Mouse (Mus musculus): ENCODE data around the gene Dpm1.
A peak's percentile ranks its signal among the peaks of the same experiment; 100 is the strongest.

Dpm1 gene

DNA sequence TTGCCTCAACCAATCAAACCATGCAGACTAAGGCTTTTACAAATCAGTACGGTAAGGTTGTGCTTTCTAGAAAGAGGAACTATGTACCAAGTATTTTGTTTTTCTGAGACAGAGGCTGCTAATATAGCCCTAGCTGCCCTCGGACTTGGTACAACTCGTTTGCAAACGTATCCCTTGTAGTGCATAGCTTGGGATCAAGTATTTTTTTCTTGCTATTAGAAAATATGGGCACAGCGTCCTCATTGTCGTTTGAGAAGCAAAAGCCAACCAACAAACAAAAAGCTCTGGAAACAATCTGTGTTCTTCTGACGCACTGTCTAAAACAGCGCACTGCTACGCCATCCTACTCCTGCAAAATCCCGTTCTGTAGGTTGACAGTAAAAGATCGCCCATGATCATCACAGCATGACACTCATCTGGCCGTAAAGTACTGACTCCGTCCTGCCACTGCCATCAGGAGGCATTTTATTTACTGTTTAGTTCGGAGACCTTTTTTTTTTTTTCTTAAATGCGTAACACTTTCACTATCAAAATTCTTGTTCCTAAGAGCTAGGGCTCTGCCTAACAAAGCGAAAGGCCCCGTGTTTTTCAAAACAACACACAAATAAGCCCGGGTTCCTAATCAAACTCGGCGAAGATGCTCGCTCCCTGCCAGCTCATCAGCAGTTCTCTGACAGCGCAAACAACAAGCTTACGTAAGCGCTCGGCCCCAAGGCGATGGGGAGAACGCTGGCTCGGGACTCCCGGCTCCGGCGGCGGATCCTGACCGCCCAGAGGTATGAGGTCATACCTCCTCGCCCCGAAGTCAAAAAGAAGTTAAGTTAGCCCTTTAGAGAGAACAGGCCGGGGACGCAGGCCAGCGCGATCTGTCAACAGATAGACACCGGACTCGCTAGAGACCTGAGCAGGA, 1.0 kb downstream of the Dpm1 start:
- peak; percentile 65 for DNase-seq (ENCODE audit: low read depth)

DNA sequence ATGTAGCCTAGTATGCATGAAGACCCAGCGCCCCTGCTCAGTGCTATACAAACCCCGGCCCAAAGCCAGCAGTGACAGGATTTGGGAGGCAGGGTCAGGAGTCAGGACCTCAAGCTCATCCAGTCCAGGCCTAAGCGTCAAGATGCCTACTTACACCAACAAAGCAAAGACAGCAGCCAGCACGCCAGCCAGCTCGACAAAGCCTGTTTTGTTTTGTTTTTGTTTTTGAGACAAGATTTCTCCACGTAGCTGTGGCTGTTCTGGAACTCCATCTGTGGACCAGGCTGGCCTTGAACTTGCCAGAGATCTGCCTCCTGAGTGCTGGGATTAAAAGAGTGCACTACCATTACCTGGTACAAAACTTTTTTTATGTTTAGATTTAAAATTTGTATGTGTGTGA, 7.1 kb downstream of the Dpm1 start:
- no peak for DNase-seq (ENCODE audit: low read depth)

DNA sequence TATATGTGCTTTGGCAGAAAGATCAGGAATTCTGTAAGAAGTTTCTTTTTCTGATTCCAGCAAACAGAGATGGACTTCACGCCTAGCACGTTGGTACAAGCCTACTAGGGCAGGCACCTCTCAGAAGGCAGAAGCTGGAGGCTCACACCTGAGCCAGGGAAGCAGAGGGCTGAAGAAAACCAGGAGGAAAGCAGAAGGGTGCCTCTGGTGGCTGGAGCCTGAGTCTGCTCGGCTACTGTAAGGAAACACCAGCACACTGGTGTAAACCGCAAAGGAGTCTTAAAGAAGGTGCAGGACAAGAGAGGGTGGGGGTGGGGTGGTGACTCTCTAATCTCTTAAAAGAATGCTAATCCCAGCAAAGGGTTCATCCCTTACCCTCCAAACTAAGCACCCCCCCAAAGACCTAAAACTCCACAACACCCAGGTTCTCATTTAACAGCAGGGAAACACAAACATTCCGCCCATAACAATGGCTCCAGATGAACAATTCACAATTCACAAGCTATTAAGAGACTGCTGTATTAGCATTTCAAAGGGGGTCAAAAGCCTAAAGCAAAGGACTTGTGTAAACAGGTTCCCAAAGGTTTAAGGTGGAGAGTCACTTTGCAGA, 16.5 kb downstream of the Dpm1 start:
- no peak for DNase-seq (ENCODE audit: low read depth)

DNA sequence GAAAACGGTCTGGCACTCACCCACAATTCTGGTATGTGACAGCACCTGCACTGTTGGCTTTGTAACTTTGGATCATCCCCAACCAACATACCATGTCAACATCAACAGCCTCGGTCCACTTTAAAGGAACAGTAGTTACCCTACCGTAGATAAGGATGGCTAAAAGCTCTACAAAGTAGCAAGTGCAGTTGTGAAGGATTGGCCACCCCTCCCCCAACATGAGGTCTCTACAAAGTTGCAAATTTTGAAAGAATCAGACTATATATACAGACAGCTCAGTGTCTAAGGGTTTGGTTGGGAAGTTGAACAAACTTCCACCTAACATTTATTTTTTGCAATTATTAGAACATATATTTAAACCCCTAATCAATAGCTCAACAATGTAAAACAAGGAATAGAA, 22.5 kb downstream of the Dpm1 start:
- DNase-seq (ENCODE audit: low read depth): no peak

DNA sequence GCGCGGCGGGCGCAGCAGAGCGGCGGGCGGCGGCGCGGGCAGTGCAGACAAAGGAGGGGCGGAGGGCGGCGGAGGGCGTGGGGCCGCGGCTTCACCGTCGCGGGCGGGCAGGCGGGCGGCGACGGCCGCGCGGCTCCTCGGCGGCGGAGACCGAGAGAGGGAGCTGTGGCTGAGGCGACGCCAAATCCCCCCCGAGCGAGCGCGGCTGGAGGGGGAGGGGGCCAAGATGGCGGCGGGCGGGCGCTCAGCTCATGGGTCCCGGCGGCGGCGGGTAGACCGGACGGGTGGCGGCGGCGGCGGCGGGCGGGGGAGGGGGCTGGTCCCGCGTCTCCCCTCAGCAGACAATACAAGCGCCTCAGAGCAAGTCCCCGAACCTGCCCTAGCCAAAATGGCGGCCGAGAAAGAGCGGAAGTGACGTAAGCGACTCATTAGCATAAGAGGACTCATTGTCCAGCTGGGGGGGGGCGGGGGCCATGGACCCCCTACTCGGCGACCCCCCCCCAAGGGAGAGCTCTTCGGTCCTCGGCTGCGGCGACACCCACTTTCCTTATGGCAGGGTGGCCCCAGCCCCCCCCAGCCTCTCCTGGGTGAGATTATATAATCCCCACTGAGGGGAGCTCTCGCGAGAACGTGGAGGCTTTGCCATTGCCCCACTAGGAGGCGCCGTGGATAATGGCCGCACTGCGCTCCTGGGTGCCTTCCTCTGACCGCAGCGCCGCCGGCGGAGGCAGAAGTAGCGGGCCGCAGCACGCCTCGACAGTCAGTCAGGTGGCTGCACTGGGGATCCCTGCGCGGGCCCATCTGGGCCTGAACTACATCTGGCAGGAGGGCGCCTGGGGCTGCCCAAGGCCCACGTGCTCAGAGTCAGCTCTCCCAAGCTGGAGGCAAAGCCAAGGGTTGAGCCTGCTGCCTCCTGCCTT, 23.4 kb downstream of the Dpm1 start, which contains the start of gene Adnp:
Gene Adnp (minus strand): TSS at position 388 of the 920 bp plus-strand sequence.
- peak; percentile 99 for DNase-seq (ENCODE audit: low read depth)

DNA sequence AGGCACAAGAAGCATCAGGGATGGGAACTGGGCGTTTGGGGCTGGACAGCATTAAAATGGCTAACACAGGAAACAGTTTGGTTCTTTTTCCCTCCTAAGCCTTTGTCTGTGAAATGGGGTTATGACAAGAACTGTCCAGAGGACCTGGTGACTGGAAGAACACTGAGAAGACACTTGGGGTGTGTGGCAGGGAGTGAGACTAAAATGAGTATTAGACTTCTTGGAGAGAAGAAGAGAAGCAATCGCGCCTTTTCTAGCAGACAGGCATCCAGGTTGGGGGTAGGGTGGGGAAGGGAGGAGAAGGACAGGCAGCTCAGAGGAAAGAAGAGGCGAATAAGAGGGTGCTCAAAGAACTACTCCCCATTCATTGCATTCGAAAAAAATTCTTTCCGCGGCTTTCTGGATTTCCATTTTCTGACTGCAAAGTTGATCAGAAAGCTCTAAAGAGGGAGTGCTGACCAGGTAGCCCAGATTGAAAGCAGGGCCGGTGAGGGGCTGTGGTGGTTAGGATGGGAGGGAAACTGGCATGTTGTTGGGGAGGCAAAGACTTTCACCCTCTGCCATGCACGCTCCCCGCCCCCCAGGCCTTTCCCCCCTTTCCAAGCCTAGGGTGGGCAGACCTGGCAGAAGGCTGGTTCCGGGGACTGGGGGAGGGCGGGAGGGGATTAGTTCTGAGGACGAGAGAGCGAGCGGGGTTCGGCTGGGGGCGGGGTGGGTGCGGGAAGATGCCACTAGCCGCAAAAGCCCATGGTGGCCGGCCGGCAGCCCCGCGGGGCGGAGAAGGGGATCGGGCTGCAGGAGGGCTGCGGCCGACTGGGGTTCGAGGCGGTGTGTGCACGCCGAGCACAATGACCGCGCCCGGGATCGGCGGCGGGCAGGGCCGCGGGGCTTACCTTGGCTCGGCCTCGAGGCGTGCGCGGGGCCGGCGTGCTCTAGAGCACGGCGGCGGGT, 24.4 kb downstream of the Dpm1 start:
- peak; percentile 47 for DNase-seq (ENCODE audit: low read depth)

DNA sequence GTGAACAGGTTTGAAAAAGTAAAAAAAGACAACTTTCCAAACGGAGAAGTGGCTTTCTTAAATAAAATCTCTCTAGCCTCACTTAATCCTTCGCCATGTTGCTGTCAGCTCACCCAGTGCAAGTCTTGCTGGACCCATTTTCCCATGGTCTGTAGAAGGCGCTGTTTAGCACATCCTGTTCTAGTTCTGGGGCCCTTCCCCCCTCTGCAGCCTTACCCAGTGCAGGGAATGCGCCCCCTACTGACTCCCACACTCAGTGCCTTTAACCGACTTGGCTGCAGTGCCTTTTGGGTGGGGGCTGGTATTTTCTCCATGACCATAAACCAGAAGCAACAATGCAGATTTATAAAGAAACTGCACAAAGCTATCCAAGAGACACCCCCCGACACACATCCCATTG, 25.1 kb downstream of the Dpm1 start:
- peak; percentile 98 for DNase-seq (ENCODE audit: low read depth)

DNA sequence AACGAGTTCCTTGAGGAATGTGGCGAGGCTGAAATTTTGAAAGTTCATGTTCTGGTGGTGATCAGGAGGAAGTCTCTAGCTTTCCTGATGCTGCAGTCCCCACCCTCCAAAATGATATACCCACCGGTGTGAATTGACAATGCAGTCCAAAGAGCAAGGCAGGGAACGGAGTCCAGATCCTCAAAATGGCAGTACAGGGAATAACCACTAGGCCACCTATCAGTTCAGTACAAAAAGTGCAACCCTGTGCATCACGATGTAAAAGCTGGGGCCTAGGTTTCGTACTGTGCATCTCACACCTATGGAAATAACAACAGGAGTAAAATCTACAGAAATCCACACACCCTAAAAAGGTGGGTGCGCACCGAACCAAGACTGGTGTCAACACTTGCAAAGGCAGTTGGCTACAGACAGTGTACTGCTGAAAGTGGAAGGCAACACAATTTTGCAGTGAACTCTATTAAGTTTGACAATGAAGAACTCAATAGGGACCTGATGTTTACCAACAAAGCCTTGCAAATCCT, 25.9 kb downstream of the Dpm1 start:
- DNase-seq (ENCODE audit: low read depth): no peak

DNA sequence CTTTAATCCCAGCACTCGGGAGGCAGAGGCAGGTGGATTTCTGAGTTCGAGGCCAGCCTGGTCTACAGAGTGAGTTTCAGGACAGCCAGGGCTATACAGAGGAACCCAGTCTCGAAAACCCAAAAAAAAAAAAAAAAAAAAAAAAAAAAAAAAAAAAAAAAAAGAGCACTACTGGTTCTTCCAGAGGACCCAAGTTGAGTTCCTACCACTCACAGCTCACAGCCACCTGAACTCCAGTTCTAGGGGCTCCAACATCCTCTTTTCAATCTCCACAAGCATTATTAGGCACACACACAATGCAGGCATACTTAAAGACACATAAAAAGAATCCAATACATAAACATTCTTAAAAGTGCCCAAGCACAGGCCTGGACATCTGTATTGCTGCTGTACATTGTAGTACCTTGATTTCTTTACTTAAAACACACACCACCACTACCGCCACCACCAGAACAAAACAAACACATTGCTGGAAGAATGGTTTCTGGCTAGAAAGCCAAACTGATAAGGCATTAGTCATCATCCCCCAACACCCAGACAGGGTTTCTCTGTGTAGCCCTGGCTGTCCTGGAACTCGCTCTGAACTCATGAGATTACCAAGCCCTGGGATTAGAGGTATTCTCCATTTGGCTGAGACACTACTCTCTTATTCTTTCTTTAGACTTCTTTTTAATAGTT, 30.2 kb downstream of the Dpm1 start:
- DNase-seq (ENCODE audit: low read depth): no peak

DNA sequence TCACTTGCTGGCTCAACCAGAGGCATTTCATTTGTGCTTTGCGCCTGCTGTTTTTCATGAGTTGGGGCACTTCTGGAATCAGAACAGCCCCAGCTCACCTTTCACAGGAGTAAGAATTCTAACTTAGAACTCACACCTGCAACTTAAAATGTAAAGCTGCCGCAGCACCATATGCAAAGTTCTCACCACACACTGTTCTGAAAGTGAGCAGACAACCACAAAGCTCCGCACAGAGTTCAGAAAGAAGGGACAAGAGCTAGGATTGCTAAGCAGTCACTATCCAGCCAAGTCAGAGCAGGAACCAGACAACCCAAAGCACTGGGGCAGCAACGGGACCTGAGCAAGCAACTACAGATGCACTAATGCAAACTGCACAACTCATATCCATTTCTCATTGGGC, 30.9 kb downstream of the Dpm1 start:
- no peak for DNase-seq (ENCODE audit: low read depth)

DNA sequence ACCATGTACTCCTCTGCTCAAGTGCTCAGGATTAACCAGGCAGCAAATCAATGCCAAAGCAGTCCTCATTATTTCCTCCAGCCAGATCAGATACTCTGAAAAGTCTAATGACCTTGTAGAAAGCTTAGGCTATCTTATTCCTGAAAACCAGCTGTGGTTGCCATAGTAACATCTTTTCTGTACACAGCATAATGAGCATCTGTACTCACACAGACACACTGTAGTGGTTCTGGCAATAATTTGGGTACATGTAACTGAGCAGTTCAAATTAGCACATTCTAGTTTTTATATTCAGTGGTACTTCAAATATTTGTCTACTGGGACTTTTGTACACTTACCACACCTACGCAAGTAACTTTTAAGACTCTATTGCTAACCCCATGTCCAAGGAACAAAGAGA, 32.0 kb downstream of the Dpm1 start:
- no peak for DNase-seq (ENCODE audit: low read depth)

DNA sequence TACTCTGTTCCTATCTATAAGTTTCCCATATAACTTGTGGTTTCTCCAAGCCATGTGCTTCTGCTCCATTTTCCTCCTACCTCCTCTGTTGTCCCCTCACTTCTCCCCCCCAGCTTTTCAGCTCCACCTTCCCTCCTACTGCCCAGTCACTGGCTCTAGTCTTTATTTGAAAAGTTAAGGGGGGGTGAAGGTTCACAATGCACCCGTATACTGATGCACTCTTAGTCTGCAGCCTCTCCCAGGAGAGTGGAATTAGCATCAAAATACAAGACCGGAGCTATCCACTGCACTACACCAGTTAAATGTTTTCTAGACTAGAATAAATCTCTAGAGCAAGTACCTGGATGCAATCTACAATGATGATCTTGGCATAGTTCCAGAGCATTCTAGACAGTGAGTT, 34.7 kb downstream of the Dpm1 start:
- no peak for DNase-seq (ENCODE audit: low read depth)

DNA sequence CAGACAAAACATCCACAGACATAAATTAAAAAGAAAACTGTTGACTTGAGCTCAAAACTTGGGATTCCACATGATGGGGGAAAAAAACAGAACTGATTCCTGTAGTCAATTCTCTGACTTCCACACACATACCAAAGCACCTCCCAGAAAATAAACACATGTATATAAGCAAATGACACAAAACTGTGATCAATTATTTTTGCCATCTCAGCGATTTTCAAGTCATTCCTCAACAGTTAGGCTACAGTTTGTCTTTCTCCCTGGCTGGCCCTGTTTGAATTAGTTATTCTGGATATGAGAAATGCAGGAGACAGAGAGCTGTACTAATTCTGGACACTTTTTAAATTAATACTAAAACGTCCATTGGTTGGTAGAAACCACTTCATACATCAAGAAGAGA, 36.7 kb downstream of the Dpm1 start:
- no peak for DNase-seq (ENCODE audit: low read depth)

DNA sequence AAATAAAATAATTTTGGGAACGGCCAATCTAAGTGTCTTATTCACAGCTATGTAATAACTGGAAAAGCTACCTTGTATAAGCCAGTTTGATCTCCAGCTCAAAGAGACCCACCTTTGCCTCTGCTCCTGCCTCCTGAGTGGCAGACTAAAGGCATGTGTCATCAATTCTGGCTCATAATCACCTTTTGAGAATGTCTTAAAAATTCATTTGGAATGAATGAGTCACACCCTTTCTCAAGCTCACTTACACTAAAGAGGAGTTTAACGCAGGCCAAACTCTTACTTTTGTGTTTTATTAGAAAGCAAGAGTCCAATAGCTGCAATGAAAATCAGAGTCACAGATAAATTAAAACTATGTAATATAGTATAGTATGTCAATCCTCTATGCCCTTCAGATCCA, 38.5 kb downstream of the Dpm1 start:
- no peak for DNase-seq (ENCODE audit: low read depth)

DNA sequence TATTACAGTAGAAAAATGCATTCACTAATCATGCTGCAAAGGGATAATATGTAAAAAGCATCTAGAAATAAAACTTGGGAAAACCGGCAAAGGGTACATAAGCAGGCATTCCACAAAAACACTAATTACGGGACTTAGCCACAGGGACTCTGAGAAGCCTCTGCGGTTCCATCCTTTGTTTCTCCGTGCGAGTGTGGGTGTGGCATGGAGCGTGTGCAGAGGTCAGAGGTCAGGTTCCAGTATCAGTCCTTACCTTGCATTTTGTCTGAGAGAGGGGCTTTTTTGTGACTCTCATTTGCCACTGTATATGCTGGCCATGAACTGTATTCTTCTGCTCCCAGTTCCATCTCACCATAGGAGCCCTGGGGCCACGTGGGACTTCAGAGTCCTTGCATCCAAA, 54.4 kb downstream of the Dpm1 start:
- no peak for DNase-seq (ENCODE audit: low read depth)

DNA sequence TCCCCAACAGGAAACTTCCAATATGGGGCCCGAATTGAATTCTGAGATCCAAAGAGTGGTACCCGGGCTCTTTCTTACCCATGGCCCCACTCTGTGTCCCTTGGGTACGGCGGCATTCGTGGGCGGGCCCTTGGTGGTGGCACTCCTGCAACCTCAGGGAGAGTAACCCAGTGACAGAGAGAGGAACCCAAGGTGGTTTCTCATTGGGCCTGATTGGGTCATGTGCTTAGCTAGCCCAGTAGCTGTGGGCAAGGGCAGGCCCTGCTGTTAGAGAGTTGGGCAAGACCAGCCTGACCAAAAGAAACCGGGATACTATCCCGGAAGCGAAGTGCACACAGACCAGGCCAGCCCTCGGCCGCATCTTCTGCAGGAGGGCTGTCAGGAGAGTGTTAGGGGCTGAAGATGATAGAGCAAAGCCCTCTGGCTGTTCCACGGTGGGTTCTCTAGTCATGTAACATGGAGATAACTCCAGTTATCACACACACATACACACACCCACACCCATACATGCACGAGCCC, 60.2 kb downstream of the Dpm1 start:
- peak; percentile 68 for DNase-seq (ENCODE audit: low read depth)

DNA sequence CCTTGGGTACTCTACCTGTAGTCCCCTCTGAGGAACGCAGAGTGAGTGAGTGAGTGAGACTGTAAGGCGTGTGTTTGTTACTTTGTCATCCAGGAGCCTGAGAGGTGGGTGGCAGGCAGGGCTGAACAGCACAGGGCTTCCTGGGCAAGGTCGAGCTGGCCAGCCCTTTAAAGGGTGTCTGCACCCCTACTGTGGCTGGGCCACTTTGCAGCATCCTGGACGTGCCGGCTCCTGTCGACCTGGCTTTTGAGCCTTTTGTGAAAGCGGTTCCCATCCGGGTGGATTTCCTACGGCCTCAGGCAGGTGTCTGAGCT, 60.6 kb downstream of the Dpm1 start:
- DNase-seq (ENCODE audit: low read depth): no peak

DNA sequence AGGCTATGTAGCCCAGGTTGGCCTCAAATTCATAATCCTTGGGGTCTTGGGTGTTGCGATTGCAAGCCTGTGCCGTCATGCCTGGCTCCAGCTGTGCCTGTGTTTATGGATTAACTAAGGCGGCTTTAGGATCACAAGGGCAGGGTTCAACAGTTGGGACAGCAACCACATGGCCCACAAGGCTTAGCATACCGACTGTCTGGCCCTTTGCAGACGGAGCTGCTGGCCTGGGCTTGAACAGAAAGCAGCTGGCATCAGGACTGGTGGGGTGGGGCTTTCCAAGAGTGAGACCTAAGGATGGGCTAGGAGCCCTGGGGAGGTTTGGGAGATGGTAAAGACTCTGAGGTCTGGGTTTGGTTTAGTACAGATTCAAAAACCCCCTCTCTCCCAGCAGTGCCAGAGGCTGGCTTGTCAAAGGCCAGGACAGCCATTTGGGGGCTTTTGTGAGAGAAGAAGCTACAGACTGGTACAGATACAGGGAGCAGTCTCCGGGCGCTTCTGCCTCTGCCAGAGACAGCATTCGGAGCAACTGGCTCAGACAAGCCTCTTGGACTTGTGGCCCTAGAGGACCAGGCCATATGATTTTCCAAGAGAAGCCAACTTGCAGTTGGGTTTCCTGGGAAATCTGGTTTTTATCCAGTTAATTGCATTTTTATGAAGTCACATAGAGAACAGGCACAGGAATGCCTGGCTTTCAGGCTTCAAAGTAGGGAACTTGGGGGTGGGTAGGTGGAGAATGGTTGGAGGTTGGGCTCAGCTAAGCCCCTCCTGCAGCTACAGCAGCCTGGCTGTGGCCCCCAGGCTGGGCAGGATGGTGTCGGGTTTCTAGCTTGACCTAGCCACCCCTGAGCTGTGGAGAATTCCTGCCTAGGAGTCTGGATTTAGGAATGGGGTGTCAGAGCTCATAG, 61.2 kb downstream of the Dpm1 start:
- DNase-seq (ENCODE audit: low read depth): no peak

DNA sequence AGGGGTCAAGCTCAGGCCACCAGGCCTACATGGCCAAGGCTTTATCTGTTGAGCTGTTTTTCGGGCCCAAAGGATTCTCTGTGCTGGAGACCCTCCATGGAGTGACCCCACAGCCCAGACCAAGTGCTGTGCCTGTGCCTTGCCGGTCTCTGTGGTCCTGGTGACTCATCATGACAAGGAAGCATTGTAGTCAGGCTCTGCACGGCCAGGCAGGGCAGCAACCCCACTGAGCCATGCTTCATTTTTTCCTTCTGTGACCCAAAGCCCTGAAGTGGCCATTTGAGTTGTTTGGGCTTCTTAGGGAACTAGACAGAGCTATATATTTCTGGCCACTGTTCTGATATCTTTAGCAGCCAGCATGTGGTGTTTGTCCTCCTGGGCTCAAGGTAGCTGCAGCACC, 62.6 kb downstream of the Dpm1 start:
- no peak for DNase-seq (ENCODE audit: low read depth)

Data from naive thymus-derived CD4-positive, alpha-beta T cell, adult 2 months (primary cell).